Comparison of ENCODE assay signal across 8 mouse cellular contexts in genomic region chr11:90183361-90183760, GRCm38 (mm10). TPM values are rescaled to one million over a fixed set of nuclear protein-coding genes. Genes with fewer than 3 reads are reported as not detected.
DNase-seq lines count a peak whose midpoint lies in the region; ATAC-seq and TF ChIP-seq lines count a peak whose summit lies in the region.

No protein-coding gene starts in this region.

- H3K27me3 ChIP-seq in forebrain, postnatal 0 days (ENCODE audit: insufficient read depth, low read length), result no peaks in the 10 kb centered on the region
- no peaks in the 10 kb centered on the region for H3K27me3 ChIP-seq in forebrain, embryonic 13.5 days
- H3K27me3 ChIP-seq in liver, embryonic 14.5 days (ENCODE audit: control insufficient read depth, insufficient read depth, low read length), result no peaks in the 10 kb centered on the region
- H3K27me3 ChIP-seq in liver, embryonic 12.5 days (replicated peaks), result no peaks in the 10 kb centered on the region

- TF ChIP-seq CTCF in forebrain, postnatal 0 days (IDR thresholded peaks at IDR 0.05; ENCODE audit: low read depth), result peak; percentile 65
- TF ChIP-seq CTCF in liver, embryonic 14.5 days (IDR thresholded peaks at IDR 0.05; ENCODE audit: low read depth), result peak; percentile 26; the same call in 1 of the 2 replicates

- no peaks in the 10 kb centered on the region for H3K36me3 ChIP-seq in forebrain, postnatal 0 days (ENCODE audit: insufficient read depth)
- no peaks in the 10 kb centered on the region for H3K36me3 ChIP-seq in forebrain, embryonic 13.5 days (ENCODE audit: poor library complexity, severe bottlenecking)
- H3K36me3 ChIP-seq in liver, embryonic 14.5 days (replicated peaks; ENCODE audit: control insufficient read depth, insufficient read depth, low read depth), result no peaks in the 10 kb centered on the region
- H3K36me3 ChIP-seq in liver, embryonic 12.5 days, result no peaks in the 10 kb centered on the region

- H3K4me3 ChIP-seq in forebrain, postnatal 0 days (ENCODE audit: low read depth, low read length), result no peak overlapping the region
- no peak overlapping the region for H3K4me3 ChIP-seq in forebrain, embryonic 13.5 days
- no peak overlapping the region for H3K4me3 ChIP-seq in liver, embryonic 14.5 days (ENCODE audit: insufficient read depth in 1 of 2, low read depth in 2 of 2, low read length in 2 of 2)
- no peak overlapping the region for H3K4me3 ChIP-seq in liver, embryonic 12.5 days

- H3K4me1 ChIP-seq in forebrain, postnatal 0 days (ENCODE audit: insufficient read depth), result no peaks in the 10 kb centered on the region
- H3K4me1 ChIP-seq in forebrain, embryonic 13.5 days, result no peaks in the 10 kb centered on the region
- H3K4me1 ChIP-seq in liver, embryonic 14.5 days (replicated peaks; ENCODE audit: control insufficient read depth in 2 of 2, insufficient read depth in 2 of 2, low read length in 1 of 2), result no peaks in the 10 kb centered on the region
- no peaks in the 10 kb centered on the region for H3K4me1 ChIP-seq in liver, embryonic 12.5 days

- no peak overlapping the region for H3K4me2 ChIP-seq in forebrain, postnatal 0 days (ENCODE audit: low read depth)
- no peak overlapping the region for H3K4me2 ChIP-seq in forebrain, embryonic 13.5 days
- no peak overlapping the region for H3K4me2 ChIP-seq in liver, embryonic 14.5 days (ENCODE audit: low read depth)
- H3K4me2 ChIP-seq in liver, embryonic 12.5 days, result no peak overlapping the region

- no peaks in the 10 kb centered on the region for H3K9me3 ChIP-seq in forebrain, postnatal 0 days (ENCODE audit: low read length)
- H3K9me3 ChIP-seq in forebrain, embryonic 13.5 days (replicated peaks), result no peaks in the 10 kb centered on the region
- no peaks in the 10 kb centered on the region for H3K9me3 ChIP-seq in liver, embryonic 14.5 days (ENCODE audit: control insufficient read depth, low read length)
- H3K9me3 ChIP-seq in liver, embryonic 12.5 days (replicated peaks), result no peaks in the 10 kb centered on the region

- DNase-seq in forebrain, postnatal 0 days, result peak; percentile 64
- no peak for DNase-seq in liver, embryonic 14.5 days (ENCODE audit: low read depth in 3 of 3, low spot score in 3 of 3)
- peak; percentile 29 for DNase-seq in c-Kit-positive CD71-negative TER-119-negative erythroid progenitor cells, embryonic 14.5 days (ENCODE audit: low read depth)
- DNase-seq in kidney, postnatal 14 days, result peak; percentile 46
- no peak for DNase-seq in ovary, adult 18-20 months (ENCODE audit: low spot score)
- DNase-seq in frontal cortex, postnatal 25 days (ENCODE audit: low spot score in 2 of 2), result no peak

- WGBS in forebrain, postnatal 0 days, result 23% methylated on average over 2 of the region's 2 CpGs
- WGBS in forebrain, embryonic 13.5 days, result 25% methylated on average over 2 of the region's 2 CpGs
- WGBS in liver, embryonic 14.5 days (ENCODE audit: insufficient replicate concordance), result 14% methylated on average over 2 of the region's 2 CpGs
- WGBS in liver, embryonic 12.5 days (ENCODE audit: insufficient replicate concordance), result 14% methylated on average over 2 of the region's 2 CpGs

- ATAC-seq in forebrain, postnatal 0 days, result no peak
- no peak for ATAC-seq in forebrain, embryonic 13.5 days
- ATAC-seq in liver, embryonic 14.5 days (ENCODE audit: insufficient read depth), result no peak
- no peak for ATAC-seq in liver, embryonic 12.5 days

- no peak overlapping the region for H3K9ac ChIP-seq in forebrain, postnatal 0 days
- H3K9ac ChIP-seq in forebrain, embryonic 13.5 days, result no peak overlapping the region
- H3K9ac ChIP-seq in liver, embryonic 14.5 days (replicated peaks), result no peak overlapping the region
- H3K9ac ChIP-seq in liver, embryonic 12.5 days, result no peak overlapping the region

- TF ChIP-seq EP300 in liver, embryonic 14.5 days (IDR thresholded peaks at IDR 0.05; ENCODE audit: low read depth), result no peak

- no peak overlapping the region for H3K27ac ChIP-seq in forebrain, postnatal 0 days (ENCODE audit: low read depth, low read length)
- no peak overlapping the region for H3K27ac ChIP-seq in forebrain, embryonic 13.5 days
- no peak overlapping the region for H3K27ac ChIP-seq in liver, embryonic 14.5 days
- H3K27ac ChIP-seq in liver, embryonic 12.5 days, result no peak overlapping the region

RNA-seq across cellular contexts. Expression of gene Gm45716, which starts 4.1 kb away (rescaled TPM):
- total RNA-seq in forebrain, postnatal 0 days (2014; rRNA removed), result 12.0 and 14.5 TPM in 2 replicates
- 24.7 and 32.7 TPM in 2 replicates for polyA plus RNA-seq in forebrain, postnatal 0 days (2015; fragmentation: Nextera tagmentation; extraction: Ambion mirVana)
- 19.2 and 21.3 TPM in 2 replicates for polyA plus RNA-seq in forebrain, embryonic 13.5 days (2015; fragmentation: Nextera tagmentation; extraction: Ambion mirVana)
- polyA plus RNA-seq in liver, embryonic 14.5 days (2012; rRNA removed), result 0.49 and 0.95 TPM in 2 replicates
- 2.6 and 2.8 TPM in 2 replicates for polyA plus RNA-seq in liver, embryonic 14.5 days (2014; fragmentation: Nextera tagmentation; extraction: Ambion mirVana)
- polyA plus RNA-seq in liver, embryonic 12.5 days (2016; fragmentation: Nextera tagmentation; extraction: Ambion mirVana), result 3.0 and 3.4 TPM in 2 replicates

Comparison
In these comparisons a context has a peak if more than half of its experiments do, and no peak if none do; other contexts are left out.
1. DNase-seq: peak in forebrain, postnatal 0 days (single experiment), c-Kit-positive CD71-negative TER-119-negative erythroid progenitor cells, embryonic 14.5 days (single experiment) and kidney, postnatal 14 days (single experiment); none in liver, embryonic 14.5 days (0 of 3), ovary, adult 18-20 months (single experiment) and frontal cortex, postnatal 25 days (0 of 2).